Mouse (Mus musculus) stomach, postnatal 0 days (tissue): ENCODE measurements at regions not wholly inside any gene's neighbourhood (a gene's known extent, or its start where the extent isn't known, plus 50 kb on each side); places are given as distances from the start of the nearest gene placed in this dataset.
A peak's percentile ranks its signal among the peaks of the same experiment; 100 is the strongest.

Experiments used
- ATAC-seq: fragments of 200-750 bp; cut with Nextera tagmentation; 2 replicates; pipeline ENCODE4 v1.8.0; 2017; ENCODE audit not compliant: low FRiP score, low TSS enrichment
- DNase-seq: peaks from one replicate; pipeline ENCODE4 v3.0.0-alpha.2; 2016; ENCODE audit warnings: low spot score
- H3K27ac ChIP-seq: fragments of 300-500 bp; sonication (generic); replicated peaks from 2 replicates; pipeline ENCODE4 v1.5.1; 2014; ENCODE audit warnings: mild to moderate bottlenecking, control low read depth
- H3K27me3 ChIP-seq: fragments of 300-500 bp; sonication (generic); 2 replicates; pipeline ENCODE4 v1.6.1; 2014; ENCODE audit warnings: low read length; ENCODE audit not compliant: control insufficient read depth, insufficient read depth
- H3K36me3 ChIP-seq: fragments of 300-500 bp; sonication (generic); 2 replicates; pipeline ENCODE4 v1.6.1; 2014; ENCODE audit warnings: low read length, mixed read lengths; ENCODE audit not compliant: control insufficient read depth, insufficient read depth
- H3K4me1 ChIP-seq: fragments of 300-500 bp; sonication (generic); replicated peaks from 2 replicates; pipeline ENCODE4 v1.6.1; 2014; ENCODE audit warnings: antibody characterized with exemption; ENCODE audit not compliant: control insufficient read depth, insufficient read depth
- H3K4me2 ChIP-seq: fragments of 300-500 bp; sonication (generic); replicated peaks from 2 replicates; pipeline ENCODE4 v1.6.1; 2014; ENCODE audit warnings: low read depth, mild to moderate bottlenecking, control low read depth, moderate library complexity
- H3K4me3 ChIP-seq: fragments of 300-500 bp; sonication (generic); 2 replicates; pipeline ENCODE4 v1.5.1; 2014; ENCODE audit warnings: low read depth, low read length, control low read depth
- H3K9ac ChIP-seq: fragments of 300-500 bp; sonication (generic); 2 replicates; pipeline ENCODE4 v1.6.1; 2014; ENCODE audit warnings: mild to moderate bottlenecking, low read length, control low read depth, mixed read lengths
- H3K9me3 ChIP-seq: fragments of 300-500 bp; sonication (generic); 2 replicates; pipeline ENCODE4 v1.6.1; 2016; ENCODE audit warnings: low read length; ENCODE audit not compliant: control insufficient read depth
- CTCF ChIP-seq: IDR thresholded peaks from 2 replicates; pipeline ENCODE4 v1.5.1; 2016; ENCODE audit warnings: antibody characterized with exemption, low read depth, mild to moderate bottlenecking, moderate library complexity
- EP300 ChIP-seq: optimal IDR thresholded peaks from 2 replicates; pipeline ENCODE3; 2016; ENCODE audit warnings: antibody characterized with exemption
- WGBS: fragments of 180-500 bp; shearing (Covaris S2); extraction: QIAGEN DNeasy Blood & Tissue Kit; methylation state at CpG from one replicate; pipeline ENCODE4 v1.1.7; 2014; 5-methylcytosine and 5-hydroxymethylcytosine counted together

GRCm38 (mm10) chr10:116707025-116707424, 125.7 kb upstream of the Cnot2 start:
- Histone ChIP-seq H3K4me3 (no peak overlapping the region), H3K27ac (no peak overlapping the region), H3K4me1 (no peaks in the 10 kb centered on the region), H3K27me3 (no peaks in the 10 kb centered on the region), H3K9me3 (no peaks in the 10 kb centered on the region), H3K4me2 (no peak overlapping the region), H3K36me3 (no peaks in the 10 kb centered on the region), H3K9ac (no peak overlapping the region)
- no peak for ATAC-seq
- no peak for TF ChIP-seq CTCF
- TF ChIP-seq EP300, result no peak
- no peak for DNase-seq
- 71% methylated on average over 6 of the region's 6 CpGs for WGBS

GRCm38 (mm10) chr10:116701281-116701680, 120.0 kb upstream of the Cnot2 start:
- Histone ChIP-seq H3K27ac (no peak overlapping the region), H3K9ac (no peak overlapping the region), H3K4me1 (no peaks in the 10 kb centered on the region), H3K36me3 (no peaks in the 10 kb centered on the region), H3K27me3 (no peaks in the 10 kb centered on the region), H3K9me3 (no peaks in the 10 kb centered on the region), H3K4me3 (no peak overlapping the region), H3K4me2 (no peak overlapping the region)
- 86% methylated on average over 5 of the region's 5 CpGs for WGBS
- ATAC-seq, result no peak
- no peak for DNase-seq
- no peak for TF ChIP-seq CTCF
- TF ChIP-seq EP300, result no peak

GRCm38 (mm10) chr10:116699711-116700110, 118.4 kb upstream of the Cnot2 start:
- DNase-seq (no peak), ATAC-seq (no peak)
- H3K9ac ChIP-seq, result no peak overlapping the region
- H3K27me3 ChIP-seq, result no peaks in the 10 kb centered on the region
- no peaks in the 10 kb centered on the region for H3K9me3 ChIP-seq
- no peak overlapping the region for H3K27ac ChIP-seq
- 82% methylated on average over 8 of the region's 8 CpGs for WGBS
- no peak overlapping the region for H3K4me2 ChIP-seq
- TF ChIP-seq CTCF (no peak), EP300 (no peak)
- no peaks in the 10 kb centered on the region for H3K36me3 ChIP-seq
- no peak overlapping the region for H3K4me3 ChIP-seq
- H3K4me1 ChIP-seq, result no peaks in the 10 kb centered on the region

- H3K36me3 ChIP-seq, result no peaks in the 10 kb centered on the region
- TF ChIP-seq EP300 (no peak), CTCF (no peak)
- DNase-seq (no peak), ATAC-seq (no peak)
- no peaks in the 10 kb centered on the region for H3K4me1 ChIP-seq
- H3K4me2 ChIP-seq, result no peak overlapping the region
- H3K9ac ChIP-seq, result no peak overlapping the region
- WGBS, result 76% methylated on average over 14 of the region's 14 CpGs
- no peak overlapping the region for H3K4me3 ChIP-seq
- no peaks in the 10 kb centered on the region for H3K27me3 ChIP-seq
- H3K27ac ChIP-seq, result no peak overlapping the region
- H3K9me3 ChIP-seq, result no peaks in the 10 kb centered on the region
These were observed 116.5 kb upstream of the Cnot2 start for GRCm38 (mm10) chr10:116697628-116698316.

GRCm38 (mm10) chr10:116693816-116694215, 112.5 kb upstream of the Cnot2 start:
- Histone ChIP-seq H3K9me3 (no peaks in the 10 kb centered on the region), H3K4me2 (no peak overlapping the region), H3K27ac (no peak overlapping the region; the same call in 1 of the 2 replicates), H3K9ac (no peak overlapping the region), H3K4me1 (no peaks in the 10 kb centered on the region), H3K27me3 (no peaks in the 10 kb centered on the region), H3K4me3 (no peak overlapping the region), H3K36me3 (no peaks in the 10 kb centered on the region)
- WGBS, result 78% methylated on average over 3 of the region's 3 CpGs
- peak; percentile 15; the same call in 1 of the 2 replicates for ATAC-seq
- TF ChIP-seq CTCF (no peak), EP300 (peak; percentile 78)
- DNase-seq, result no peak

- Histone ChIP-seq H3K4me3 (no peak overlapping the region), H3K9me3 (no peaks in the 10 kb centered on the region), H3K4me2 (no peak overlapping the region), H3K4me1 (no peaks in the 10 kb centered on the region), H3K9ac (no peak overlapping the region), H3K27me3 (no peaks in the 10 kb centered on the region), H3K27ac (no peak overlapping the region), H3K36me3 (no peaks in the 10 kb centered on the region)
- no peak for TF ChIP-seq CTCF
- TF ChIP-seq EP300, result no peak
- 86% methylated on average over 11 of the region's 11 CpGs for WGBS
- DNase-seq (no peak), ATAC-seq (no peak)
These were observed 105.4 kb upstream of the Cnot2 start for GRCm38 (mm10) chr10:116686741-116687140.
